Mouse (Mus musculus): Measurements from ENCODE around the gene Plk2. TPM values are rescaled to one million over a fixed set of nuclear protein-coding genes. Genes with fewer than 3 reads are reported as not detected.
A peak's percentile ranks its signal among the peaks of the same experiment; 100 is the strongest.

Gene Plk2
- polyA plus RNA-seq (2012; rRNA removed) = 15.6 and 16.6 TPM in 2 replicates

DNA sequence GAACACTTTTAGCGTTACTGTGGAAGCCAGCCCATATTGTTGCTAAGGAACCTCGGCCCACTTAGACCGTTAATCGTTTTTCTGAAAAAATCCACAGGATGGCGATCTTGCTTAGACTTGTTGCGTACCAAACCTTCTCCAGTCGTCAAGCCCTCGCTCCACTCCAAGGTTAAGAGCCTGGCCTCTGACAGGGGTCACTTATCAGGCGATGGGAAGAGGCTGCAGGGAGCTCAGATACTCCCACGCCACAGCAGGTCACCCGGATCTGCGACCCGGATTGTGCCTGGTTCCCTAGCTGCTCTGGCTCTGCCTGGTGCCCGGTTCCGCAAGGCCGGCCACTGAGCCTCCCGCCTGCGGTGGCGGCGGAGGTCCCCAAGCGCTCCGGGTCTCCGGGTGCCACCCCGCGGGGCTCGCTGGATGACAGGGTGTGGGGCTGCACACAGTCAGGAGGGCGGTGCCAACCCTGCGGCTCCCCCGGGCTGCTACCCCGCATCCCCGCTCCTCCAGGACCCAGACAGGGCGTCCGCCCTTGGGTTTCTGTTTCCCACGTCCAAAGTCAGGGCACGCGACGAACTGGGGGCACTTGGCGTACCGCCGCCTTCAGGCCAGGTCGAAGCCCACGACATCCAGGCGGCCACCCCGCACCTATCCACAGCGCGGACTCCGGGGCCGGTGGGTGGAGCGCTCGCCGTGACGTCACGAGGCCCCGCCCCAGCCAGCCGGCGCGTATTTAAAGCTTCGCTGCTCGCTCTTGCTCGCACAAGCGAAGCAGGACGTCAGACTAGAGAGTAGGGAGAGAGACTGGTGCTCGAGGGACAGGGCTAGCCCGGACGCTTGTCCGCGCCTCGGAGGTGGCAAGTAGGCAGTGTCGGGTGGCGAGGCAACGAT lies at the start of gene Plk2:
Plk2 (plus strand) TSS at position 756 of the 888 bp plus-strand sequence.
- TF ChIP-seq CTCF (IDR thresholded peaks at IDR 0.05; ENCODE audit: borderline replicate concordance, insufficient read depth, low read depth, low read length) = peak; percentile 68; the same call in 1 of the 2 replicates
- peak; percentile 100 for TF ChIP-seq POLR2A (IDR thresholded peaks at IDR 0.05; ENCODE audit: borderline replicate concordance, insufficient read depth, low read length)
- H3K4me1 ChIP-seq (ENCODE audit: control insufficient read depth, insufficient read depth, low read length) = 0 out of 2 replicates have a peak, but pooled peaks cover 2% of the 10 kb centered on the region
- H3K27me3 ChIP-seq (ENCODE audit: control insufficient read depth, insufficient read depth, low read length) = no peaks in the 10 kb centered on the region
- WGBS = under 1% methylated on average over 71 of the region's 71 CpGs
- H3K27ac ChIP-seq (ENCODE audit: insufficient read depth, low read length) = peak within 1 kb of the TSS; percentile 57
- peak within 1 kb of the TSS; percentile 62 for H3K4me3 ChIP-seq (replicated peaks; ENCODE audit: insufficient read depth, low read depth, low read length)
- DNase-seq = peak; percentile 90 to 95

GRCm38 (mm10) chr13:110346707-110347106 lies 48.1 kb upstream of the Plk2 start:
- Histone ChIP-seq H3K4me3 (replicated peaks; ENCODE audit: insufficient read depth, low read depth, low read length) (no peak overlapping the region), H3K27ac (ENCODE audit: insufficient read depth, low read length) (no peak overlapping the region), H3K4me1 (ENCODE audit: control insufficient read depth, insufficient read depth, low read length) (no peaks in the 10 kb centered on the region), H3K27me3 (ENCODE audit: control insufficient read depth, insufficient read depth, low read length) (no peaks in the 10 kb centered on the region)
- DNase-seq = no peak
- no peak for TF ChIP-seq POLR2A (IDR thresholded peaks at IDR 0.05; ENCODE audit: borderline replicate concordance, insufficient read depth, low read length)
- no peak for TF ChIP-seq CTCF (IDR thresholded peaks at IDR 0.05; ENCODE audit: borderline replicate concordance, insufficient read depth, low read depth, low read length)
- WGBS = 49% methylated on average over 7 of the region's 7 CpGs

- DNase-seq = no peak
- 94% methylated on average over 6 of the region's 6 CpGs for WGBS
- TF ChIP-seq POLR2A (IDR thresholded peaks at IDR 0.05; ENCODE audit: borderline replicate concordance, insufficient read depth, low read length) (no peak), CTCF (IDR thresholded peaks at IDR 0.05; ENCODE audit: borderline replicate concordance, insufficient read depth, low read depth, low read length) (no peak)
Observed at GRCm38 (mm10) chr13:110351051-110351450, 43.8 kb upstream of the Plk2 start.

GRCm38 (mm10) chr13:110356941-110357340 lies 37.9 kb upstream of the Plk2 start, which contains the start of gene Gapt:
TSS of gene Gapt (minus strand) at chr13:110357199.
- TF ChIP-seq POLR2A (IDR thresholded peaks at IDR 0.05; ENCODE audit: borderline replicate concordance, insufficient read depth, low read length) = no peak
- no peak for TF ChIP-seq CTCF (IDR thresholded peaks at IDR 0.05; ENCODE audit: borderline replicate concordance, insufficient read depth, low read depth, low read length)
- no peak for DNase-seq
- no peak within 1 kb of the TSS for H3K4me3 ChIP-seq (replicated peaks; ENCODE audit: insufficient read depth, low read depth, low read length)
- no peak within 1 kb of the TSS for H3K27ac ChIP-seq (ENCODE audit: insufficient read depth, low read length)
- H3K4me1 ChIP-seq (ENCODE audit: control insufficient read depth, insufficient read depth, low read length) = no peaks in the 10 kb centered on the region
- WGBS = 93% methylated on average over 2 of the region's 2 CpGs
- no peaks in the 10 kb centered on the region; the same call in 1 of the 2 replicates for H3K27me3 ChIP-seq (ENCODE audit: control insufficient read depth, insufficient read depth, low read length)

More at GRCm38 (mm10) chr13:110351051-110351450, 43.8 kb upstream of the Plk2 start:
- Histone ChIP-seq H3K27ac (ENCODE audit: insufficient read depth, low read length) (no peak overlapping the region), H3K4me3 (replicated peaks; ENCODE audit: insufficient read depth, low read depth, low read length) (no peak overlapping the region), H3K4me1 (ENCODE audit: control insufficient read depth, insufficient read depth, low read length) (no peaks in the 10 kb centered on the region), H3K27me3 (ENCODE audit: control insufficient read depth, insufficient read depth, low read length) (no peaks in the 10 kb centered on the region; the same call in 1 of the 2 replicates)

GRCm38 (mm10) chr13:110363722-110364121 lies 31.1 kb upstream of the Plk2 start:
- no peaks in the 10 kb centered on the region; the same call in 1 of the 2 replicates for H3K4me1 ChIP-seq (ENCODE audit: control insufficient read depth, insufficient read depth, low read length)
- no peak overlapping the region for H3K4me3 ChIP-seq (replicated peaks; ENCODE audit: insufficient read depth, low read depth, low read length)
- no peak for DNase-seq
- TF ChIP-seq CTCF (IDR thresholded peaks at IDR 0.05; ENCODE audit: borderline replicate concordance, insufficient read depth, low read depth, low read length) (no peak), POLR2A (IDR thresholded peaks at IDR 0.05; ENCODE audit: borderline replicate concordance, insufficient read depth, low read length) (no peak)
- no peak overlapping the region for H3K27ac ChIP-seq (ENCODE audit: insufficient read depth, low read length)
- WGBS = 86% methylated on average over 6 of the region's 6 CpGs
- no peaks in the 10 kb centered on the region for H3K27me3 ChIP-seq (ENCODE audit: control insufficient read depth, insufficient read depth, low read length)

DNA sequence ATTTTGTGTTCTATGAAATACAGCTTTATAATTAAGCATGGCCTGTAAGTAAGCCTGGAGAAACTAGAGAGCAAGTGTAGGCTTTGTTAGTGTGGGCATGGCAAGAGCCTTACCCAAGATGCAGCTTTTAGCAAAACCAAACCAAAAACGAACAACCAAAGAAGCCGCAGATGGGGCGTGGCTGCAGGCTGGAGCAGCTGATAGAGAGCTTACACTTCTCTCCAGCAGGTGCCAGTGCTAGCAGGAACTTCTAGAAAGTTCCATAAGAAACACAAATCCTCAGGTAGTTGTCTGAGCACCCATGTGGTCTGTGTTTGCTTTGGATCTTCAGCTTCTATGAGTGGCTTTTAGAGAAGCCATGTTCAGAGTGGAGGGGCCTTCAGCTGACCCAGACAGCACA lies 28.4 kb upstream of the Plk2 start:
- 94% methylated on average over 3 of the region's 3 CpGs for WGBS
- TF ChIP-seq POLR2A (IDR thresholded peaks at IDR 0.05; ENCODE audit: borderline replicate concordance, insufficient read depth, low read length) = no peak
- no peak for TF ChIP-seq CTCF (IDR thresholded peaks at IDR 0.05; ENCODE audit: borderline replicate concordance, insufficient read depth, low read depth, low read length)
- no peak overlapping the region for H3K4me3 ChIP-seq (replicated peaks; ENCODE audit: insufficient read depth, low read depth, low read length)
- no peak overlapping the region for H3K27ac ChIP-seq (ENCODE audit: insufficient read depth, low read length)
- no peaks in the 10 kb centered on the region for H3K27me3 ChIP-seq (ENCODE audit: control insufficient read depth, insufficient read depth, low read length)
- DNase-seq = no peak
- H3K4me1 ChIP-seq (ENCODE audit: control insufficient read depth, insufficient read depth, low read length) = no peaks in the 10 kb centered on the region; the same call in 1 of the 2 replicates

- no peak overlapping the region for H3K27ac ChIP-seq (ENCODE audit: insufficient read depth, low read length)
- 94% methylated on average over 3 of the region's 3 CpGs for WGBS
Observed at GRCm38 (mm10) chr13:110367961-110368555, 26.8 kb upstream of the Plk2 start.

More at GRCm38 (mm10) chr13:110367961-110368555, 26.8 kb upstream of the Plk2 start:
- Histone ChIP-seq H3K27me3 (ENCODE audit: control insufficient read depth, insufficient read depth, low read length) (no peaks in the 10 kb centered on the region), H3K4me3 (replicated peaks; ENCODE audit: insufficient read depth, low read depth, low read length) (no peak overlapping the region), H3K4me1 (ENCODE audit: control insufficient read depth, insufficient read depth, low read length) (no peaks in the 10 kb centered on the region)
- TF ChIP-seq POLR2A (IDR thresholded peaks at IDR 0.05; ENCODE audit: borderline replicate concordance, insufficient read depth, low read length) (no peak), CTCF (IDR thresholded peaks at IDR 0.05; ENCODE audit: borderline replicate concordance, insufficient read depth, low read depth, low read length) (no peak)
- no peak for DNase-seq

Data from cerebellum, adult 2 months (tissue).